Mouse (Mus musculus): Measurements from ENCODE around the gene Fkbpl.
A peak's percentile ranks its signal among the peaks of the same experiment; 100 is the strongest.

The Fkbpl gene

DNA sequence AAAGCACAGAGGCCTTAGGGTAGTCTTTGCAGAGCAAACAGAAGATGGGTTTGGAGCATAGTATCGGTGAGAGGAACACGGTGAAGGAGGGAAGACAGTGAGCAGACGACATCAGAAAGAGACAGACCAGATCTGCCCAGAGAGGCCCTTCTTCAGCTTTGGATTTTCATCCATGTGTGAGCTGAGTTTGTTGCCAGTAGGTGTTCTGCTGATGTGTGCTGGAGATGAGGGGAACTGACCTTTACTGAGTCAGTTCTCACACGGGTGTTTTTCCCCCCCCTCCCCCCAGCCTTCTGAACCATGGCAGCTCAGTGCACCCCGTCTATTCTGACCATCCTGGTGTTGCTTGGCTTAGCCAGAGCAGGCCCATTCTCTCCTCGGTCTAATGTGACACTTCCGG, 25.7 kb downstream of the Fkbpl start, which contains the start of gene Tnxb:
Gene Tnxb (plus strand): TSS at position 301 of the 400 bp plus-strand sequence.
- DNase-seq (ENCODE audit: low spot score) = no peak

- no peak for DNase-seq (ENCODE audit: low spot score)
Observed at GRCm38 (mm10) chr17:34671151-34672066, 26.8 kb downstream of the Fkbpl start.

DNA sequence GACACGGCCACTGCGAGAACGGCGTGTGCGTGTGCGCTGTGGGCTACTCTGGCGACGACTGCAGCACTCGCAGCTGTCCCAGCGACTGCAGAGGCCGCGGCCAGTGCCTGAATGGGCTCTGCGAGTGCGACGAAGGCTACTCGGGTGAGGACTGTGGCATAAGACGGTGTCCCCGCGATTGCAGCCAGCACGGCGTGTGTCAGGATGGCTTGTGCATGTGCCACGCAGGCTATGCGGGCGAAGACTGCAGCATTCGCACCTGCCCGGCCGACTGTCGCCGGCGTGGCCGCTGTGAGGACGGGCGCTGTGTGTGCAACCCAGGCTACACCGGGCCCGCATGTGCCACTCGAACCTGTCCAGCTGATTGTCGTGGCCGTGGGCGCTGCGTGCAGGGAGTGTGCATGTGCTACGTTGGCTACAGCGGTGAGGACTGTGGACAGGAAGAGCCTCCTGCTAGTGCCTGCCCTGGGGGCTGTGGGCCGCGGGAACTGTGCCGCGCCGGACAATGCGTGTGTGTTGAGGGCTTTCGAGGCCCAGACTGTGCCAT, 27.8 kb downstream of the Fkbpl start:
- no peak for DNase-seq (ENCODE audit: low spot score)

GRCm38 (mm10) chr17:34673139-34673538, 28.6 kb downstream of the Fkbpl start:
- DNase-seq (ENCODE audit: low spot score) = no peak

GRCm38 (mm10) chr17:34674524-34675204, 30.1 kb downstream of the Fkbpl start:
- no peak for DNase-seq (ENCODE audit: low spot score)

DNA sequence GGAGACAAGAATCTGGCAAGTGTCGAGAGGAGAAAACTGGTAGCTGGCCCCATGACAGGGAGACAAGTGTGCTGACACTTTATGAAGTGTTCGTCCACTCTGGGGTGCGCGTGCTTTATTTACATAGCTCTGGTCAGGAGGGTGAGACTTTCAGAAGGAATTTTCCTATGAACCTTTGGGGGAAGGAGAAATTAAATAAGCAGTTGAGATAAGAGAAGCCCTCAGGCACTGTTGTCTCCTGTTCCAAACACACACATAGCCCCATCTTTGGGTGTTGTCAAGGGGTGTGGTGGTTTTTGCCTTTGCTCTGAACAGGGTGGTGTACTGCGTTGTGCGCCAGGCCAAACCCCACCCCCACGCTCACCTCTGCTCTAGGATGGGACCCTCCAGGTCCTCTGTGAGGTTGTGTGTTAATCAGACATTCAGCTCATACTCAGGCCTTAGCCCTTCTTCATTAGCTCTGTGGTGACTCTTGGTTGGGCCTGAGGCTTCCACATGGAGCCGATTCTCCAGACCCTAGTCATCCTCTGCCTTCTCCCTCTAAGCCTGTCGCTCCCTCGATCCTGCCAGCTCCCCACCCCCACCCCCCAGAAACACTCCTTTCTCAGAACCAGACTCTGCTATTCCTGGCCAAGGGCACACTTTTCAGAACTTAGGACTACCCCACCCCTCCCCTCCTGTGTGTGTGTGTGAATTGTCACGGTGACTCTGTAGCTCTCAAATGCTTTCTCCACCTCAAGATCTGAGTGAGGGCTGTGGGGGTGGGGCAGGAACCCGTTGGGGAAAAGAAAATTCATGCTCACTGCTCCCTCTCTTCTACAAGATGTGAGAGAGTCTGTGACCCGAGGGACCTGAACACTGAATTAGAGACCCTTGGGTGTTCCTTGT, 30.9 kb downstream of the Fkbpl start:
- no peak for DNase-seq (ENCODE audit: low spot score)

- no peak for DNase-seq (ENCODE audit: low spot score)
Observed at GRCm38 (mm10) chr17:34676093-34676460, 31.5 kb downstream of the Fkbpl start.

DNA sequence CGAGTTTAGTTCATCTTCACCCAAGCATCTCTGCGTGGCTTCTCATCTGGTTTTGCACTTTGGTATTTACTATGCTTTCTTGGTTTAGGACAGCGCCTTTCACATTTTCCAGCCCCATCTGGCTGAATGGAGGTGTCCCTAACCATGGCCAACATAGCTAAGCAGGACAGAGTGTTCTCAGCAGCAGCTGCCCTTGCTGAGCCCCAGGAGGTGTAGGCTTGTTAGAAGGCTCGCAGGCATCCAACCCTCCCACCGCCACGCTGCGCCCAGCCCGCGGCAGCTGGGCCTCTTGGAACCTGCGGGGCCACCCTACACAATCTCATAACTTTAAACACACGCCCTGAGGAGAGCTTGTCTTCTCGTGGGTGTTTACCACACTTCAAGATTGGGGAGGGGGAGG, 32.1 kb downstream of the Fkbpl start:
- no peak for DNase-seq (ENCODE audit: low spot score)

- DNase-seq (ENCODE audit: low spot score) = no peak
Observed at GRCm38 (mm10) chr17:34680191-34680590, 35.6 kb downstream of the Fkbpl start.

DNA sequence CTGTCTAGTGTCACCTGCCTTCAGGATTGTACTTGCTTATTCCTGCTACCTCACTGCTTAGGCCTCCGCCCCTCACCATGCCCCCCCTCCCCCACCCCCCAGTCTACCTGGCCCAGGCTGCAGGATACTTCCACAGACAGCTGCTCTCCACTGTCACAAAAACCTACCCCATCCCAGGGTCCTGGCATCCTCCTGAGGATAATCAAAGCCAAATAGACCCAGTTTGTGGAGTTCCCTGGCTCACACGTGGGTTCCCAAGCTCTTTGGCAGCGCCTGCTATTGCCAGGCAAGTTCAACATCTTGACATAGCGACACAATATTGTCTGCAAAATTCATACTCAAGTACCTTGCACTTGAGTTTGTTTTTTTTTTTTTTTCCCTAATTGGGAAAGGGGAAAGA, 36.1 kb downstream of the Fkbpl start:
- no peak for DNase-seq (ENCODE audit: low spot score)

DNA sequence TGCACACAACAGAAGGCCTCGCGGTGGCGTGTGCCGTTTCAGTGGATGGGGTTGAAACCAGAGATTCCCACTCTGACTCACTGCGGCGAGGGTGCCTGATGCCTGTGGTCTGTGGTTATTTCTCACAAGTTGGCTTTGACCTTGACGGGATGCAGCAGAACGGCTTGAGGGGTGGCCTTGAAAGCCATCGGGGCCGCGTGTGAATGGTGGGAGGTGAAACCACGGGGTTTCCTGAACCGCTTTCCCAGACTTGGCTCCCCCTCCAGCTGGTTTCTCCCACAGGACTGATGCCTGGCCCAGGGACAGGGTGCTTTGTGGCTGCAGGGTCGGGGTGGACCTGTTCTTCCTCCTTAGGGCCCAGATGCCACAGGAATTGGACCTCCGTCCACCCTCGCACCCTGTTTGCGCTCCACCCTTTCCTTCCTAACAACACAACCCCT, 36.6 kb downstream of the Fkbpl start:
- DNase-seq (ENCODE audit: low spot score) = peak; percentile 85

DNA sequence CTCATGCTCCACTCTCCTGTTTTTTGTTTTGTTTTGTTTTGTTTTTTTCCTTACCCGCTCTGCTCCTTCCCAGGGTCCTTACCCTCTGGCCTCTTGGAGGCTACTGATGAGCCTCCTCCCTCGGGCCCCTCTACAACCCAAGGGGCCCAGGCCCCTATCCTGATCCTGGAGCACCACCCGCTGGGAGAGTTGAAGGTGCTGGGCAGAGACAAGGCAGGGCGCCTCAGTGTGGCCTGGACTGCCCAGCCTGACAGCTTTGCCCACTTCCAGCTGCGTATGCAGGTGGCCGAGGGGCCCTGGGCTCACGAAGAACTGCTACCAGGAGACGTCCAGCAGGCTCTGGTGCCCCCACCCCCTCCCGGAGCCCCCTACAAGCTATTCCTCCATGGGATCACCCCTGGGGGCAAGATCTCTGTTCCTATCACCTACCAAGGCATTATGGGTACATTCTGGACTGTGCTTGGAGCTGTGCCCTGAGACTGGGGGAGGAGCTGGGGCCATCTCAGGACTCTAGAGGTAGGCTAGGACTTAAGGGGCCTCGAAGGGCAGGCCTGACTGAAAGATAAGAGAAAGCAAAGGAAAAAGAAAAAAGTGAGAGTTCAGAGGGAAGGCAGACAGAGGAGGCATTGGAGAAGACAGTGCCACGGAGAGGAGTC, 37.4 kb downstream of the Fkbpl start:
- DNase-seq (ENCODE audit: low spot score) = no peak

DNA sequence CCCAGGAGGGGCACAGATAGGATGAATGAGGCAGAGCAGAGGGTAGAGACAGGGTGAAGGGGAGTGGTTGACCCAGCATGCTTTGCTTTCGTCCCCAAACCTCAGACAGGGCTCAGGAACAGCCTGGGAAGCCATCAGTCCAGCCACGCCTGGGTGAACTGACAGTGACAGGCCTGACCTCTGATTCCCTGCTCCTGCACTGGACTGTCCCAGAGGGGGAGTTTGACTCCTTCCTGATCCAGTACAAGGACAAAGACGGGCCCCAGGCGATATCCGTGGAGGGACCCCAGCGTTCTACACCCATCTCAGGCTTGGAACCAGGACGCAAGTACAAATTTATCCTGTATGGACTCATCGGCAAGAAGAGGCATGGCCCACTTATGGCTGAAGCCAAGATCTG, 38.6 kb downstream of the Fkbpl start:
- DNase-seq (ENCODE audit: low spot score) = no peak

DNA sequence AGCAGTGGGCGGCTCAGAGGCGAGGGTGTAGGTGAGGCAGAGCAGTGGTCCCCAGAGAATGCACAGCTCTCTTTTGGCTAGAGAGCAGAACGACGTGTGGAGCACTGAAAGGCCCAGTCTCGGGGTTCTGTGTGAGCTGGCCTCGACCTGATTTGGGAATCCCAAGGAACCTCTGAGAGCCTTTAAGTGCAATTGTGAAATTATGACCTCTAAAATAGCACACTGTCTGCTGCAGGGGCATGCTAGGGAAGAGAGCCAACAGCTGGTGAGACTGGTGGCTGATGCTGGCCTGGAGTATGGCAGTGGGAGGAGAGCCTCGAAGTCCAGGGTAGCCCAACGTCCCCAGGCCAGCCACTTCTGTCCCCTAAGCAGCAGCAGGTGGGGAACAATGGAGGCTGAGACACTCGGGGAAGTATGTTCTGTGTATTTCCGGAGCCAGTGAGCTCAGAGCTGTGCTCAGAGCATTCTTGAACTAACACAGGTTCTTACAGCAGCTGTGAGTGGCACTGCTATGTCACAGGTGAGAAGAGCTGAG, 39.2 kb downstream of the Fkbpl start:
- DNase-seq (ENCODE audit: low spot score) = no peak

- no peak for DNase-seq (ENCODE audit: low spot score)
Observed at GRCm38 (mm10) chr17:34684253-34684893, 39.8 kb downstream of the Fkbpl start.

GRCm38 (mm10) chr17:34685120-34686110, 40.9 kb downstream of the Fkbpl start:
- no peak for DNase-seq (ENCODE audit: low spot score)

DNA sequence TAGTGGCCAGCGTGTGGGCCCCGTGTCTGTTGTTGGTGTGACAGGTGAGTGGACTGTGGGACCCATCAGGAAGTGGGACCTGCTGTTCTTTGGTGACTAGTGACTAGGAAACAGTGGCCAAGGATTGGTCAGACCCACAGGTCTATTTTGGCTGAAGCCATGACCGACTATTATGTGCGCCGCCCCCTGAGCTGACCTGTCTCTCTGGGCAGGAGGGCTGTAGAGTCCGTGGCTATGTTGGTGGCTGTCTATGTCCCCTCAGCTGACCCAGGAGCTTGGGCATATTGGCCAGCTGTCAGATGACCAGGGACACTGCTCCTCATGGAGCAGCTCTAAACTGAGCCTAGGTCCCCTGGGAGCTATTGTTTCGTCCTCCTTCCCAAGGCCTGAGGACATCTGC, 44.3 kb downstream of the Fkbpl start:
- no peak for DNase-seq (ENCODE audit: low spot score)

- peak; percentile 69 for DNase-seq (ENCODE audit: low spot score)
Observed at GRCm38 (mm10) chr17:34690458-34690857, 45.9 kb downstream of the Fkbpl start.

- peak; percentile 54 for DNase-seq (ENCODE audit: low spot score)
Observed at GRCm38 (mm10) chr17:34692906-34693305, 48.3 kb downstream of the Fkbpl start.

All from ovary, adult 18-20 months (tissue).